Mouse (Mus musculus): ENCODE results near the gene Brk1. TPM values are rescaled to one million over a fixed set of nuclear protein-coding genes. Genes with fewer than 3 reads are reported as not detected.

Gene Brk1
- polyA plus RNA-seq, 1 experiment from 2014 or later, result 208 TPM

Other genes with a start within 250 kb of the Brk1 start
- 47.2 and 53.4 TPM in 2 replicates for gene Tada3, start 226.9 kb upstream of the Brk1 start, polyA plus RNA-seq (2016; fragmentation: Nextera tagmentation; extraction: Ambion mirVana)
- 383 and 393 TPM in 2 replicates for gene Arpc4, start 226.7 kb upstream of the Brk1 start, polyA plus RNA-seq (2016; fragmentation: Nextera tagmentation; extraction: Ambion mirVana)
- gene Ttll3, start 215.5 kb upstream of the Brk1 start, polyA plus RNA-seq (2016; fragmentation: Nextera tagmentation; extraction: Ambion mirVana), result 2.7 and 4.1 TPM in 2 replicates
- gene Rpusd3, start 185.4 kb upstream of the Brk1 start, polyA plus RNA-seq (2016; fragmentation: Nextera tagmentation; extraction: Ambion mirVana), result 37.9 and 40.8 TPM in 2 replicates
- gene Cidec, start 169.0 kb upstream of the Brk1 start, polyA plus RNA-seq (2016; fragmentation: Nextera tagmentation; extraction: Ambion mirVana), result not detected in 2 replicates
- 90.3 and 98.5 TPM in 2 replicates for gene Jagn1, start 162.2 kb upstream of the Brk1 start, polyA plus RNA-seq (2016; fragmentation: Nextera tagmentation; extraction: Ambion mirVana)
- gene Il17re, start 146.3 kb upstream of the Brk1 start, polyA plus RNA-seq (2016; fragmentation: Nextera tagmentation; extraction: Ambion mirVana), result 2.2 and 2.3 TPM in 2 replicates
- gene Il17rc, start 133.3 kb upstream of the Brk1 start, polyA plus RNA-seq (2016; fragmentation: Nextera tagmentation; extraction: Ambion mirVana), result 3.4 and 4.0 TPM in 2 replicates
- gene Creld1, start 121.5 kb upstream of the Brk1 start, polyA plus RNA-seq (2016; fragmentation: Nextera tagmentation; extraction: Ambion mirVana), result 16.2 and 17.4 TPM in 2 replicates
- gene Prrt3, start 102.8 kb upstream of the Brk1 start, polyA plus RNA-seq (2016; fragmentation: Nextera tagmentation; extraction: Ambion mirVana), result 0.60 and 0.73 TPM in 2 replicates
- 75.8 and 75.9 TPM in 2 replicates for gene Emc3, start 73.1 kb upstream of the Brk1 start, polyA plus RNA-seq (2016; fragmentation: Nextera tagmentation; extraction: Ambion mirVana)
- gene Fancd2, start 73.1 kb upstream of the Brk1 start, polyA plus RNA-seq (2016; fragmentation: Nextera tagmentation; extraction: Ambion mirVana), result 21.6 and 21.9 TPM in 2 replicates
- 0.30 TPM in 1 of 2 replicates, not detected in the other for gene Fancd2os, start 4.1 kb upstream of the Brk1 start, polyA plus RNA-seq (2016; fragmentation: Nextera tagmentation; extraction: Ambion mirVana)
- 41.4 and 47.7 TPM in 2 replicates for gene Vhl, start 19.2 kb downstream of the Brk1 start, polyA plus RNA-seq (2016; fragmentation: Nextera tagmentation; extraction: Ambion mirVana)
- gene Irak2, start 33.7 kb downstream of the Brk1 start, polyA plus RNA-seq (2016; fragmentation: Nextera tagmentation; extraction: Ambion mirVana), result 4.5 and 8.0 TPM in 2 replicates
- gene Tatdn2, start 92.3 kb downstream of the Brk1 start, polyA plus RNA-seq (2016; fragmentation: Nextera tagmentation; extraction: Ambion mirVana), result 0.48 and 0.89 TPM in 2 replicates
- not detected in 2 replicates for gene Ghrl, start 115.1 kb downstream of the Brk1 start, polyA plus RNA-seq (2016; fragmentation: Nextera tagmentation; extraction: Ambion mirVana)
- 309 and 316 TPM in 2 replicates for gene Sec13, start 136.0 kb downstream of the Brk1 start, polyA plus RNA-seq (2016; fragmentation: Nextera tagmentation; extraction: Ambion mirVana)